Mouse (Mus musculus) brain, embryonic 14.5 days (tissue): ENCODE data around the gene Gtf2ird2. TPM values are rescaled to one million over a fixed set of nuclear protein-coding genes. Genes with fewer than 3 reads are reported as not detected.

Experiments
- DNase-seq: peaks from one replicate; pipeline ENCODE4 v3.0.0-alpha.2; 2011; ENCODE audit warnings: low read depth
- CTCF ChIP-seq: fragments of 200-500 bp; IDR thresholded peaks from 2 replicates; pipeline ENCODE4 v1.5.1; 2012; ENCODE audit warnings: inconsistent platforms, mild to moderate bottlenecking, moderate library complexity, borderline replicate concordance; ENCODE audit not compliant: insufficient read depth, insufficient read length; ENCODE audit errors: extremely low read depth
- POLR2A ChIP-seq: fragments of 200-500 bp; IDR thresholded peaks from 2 replicates; pipeline ENCODE4 v1.6.1; 2012; ENCODE audit warnings: mild to moderate bottlenecking, inconsistent platforms, borderline replicate concordance; ENCODE audit not compliant: poor library complexity, insufficient read depth, insufficient read length, severe bottlenecking; ENCODE audit errors: extremely low read depth
- polyA plus RNA-seq: library from polyadenylated mRNA; depleted of rRNA; stranded (reverse); fragments of >200 nt; gene quantifications from 2 replicates; pipeline ENCODE4 v1.2.3, GENCODE M21; 2012; rRNA removed

Gene Gtf2ird2
- polyA plus RNA-seq, 1 experiment = 22.1 TPM

- no peak for DNase-seq
- TF ChIP-seq CTCF = no peak
- TF ChIP-seq POLR2A = no peak
Observed at GRCm38 (mm10) chr5:134258395-134258794, 74.6 kb downstream of the Gtf2ird2 start.

GRCm38 (mm10) chr5:134258934-134259333 lies 75.1 kb downstream of the Gtf2ird2 start:
- TF ChIP-seq POLR2A = no peak
- no peak for TF ChIP-seq CTCF
- DNase-seq = no peak

DNA sequence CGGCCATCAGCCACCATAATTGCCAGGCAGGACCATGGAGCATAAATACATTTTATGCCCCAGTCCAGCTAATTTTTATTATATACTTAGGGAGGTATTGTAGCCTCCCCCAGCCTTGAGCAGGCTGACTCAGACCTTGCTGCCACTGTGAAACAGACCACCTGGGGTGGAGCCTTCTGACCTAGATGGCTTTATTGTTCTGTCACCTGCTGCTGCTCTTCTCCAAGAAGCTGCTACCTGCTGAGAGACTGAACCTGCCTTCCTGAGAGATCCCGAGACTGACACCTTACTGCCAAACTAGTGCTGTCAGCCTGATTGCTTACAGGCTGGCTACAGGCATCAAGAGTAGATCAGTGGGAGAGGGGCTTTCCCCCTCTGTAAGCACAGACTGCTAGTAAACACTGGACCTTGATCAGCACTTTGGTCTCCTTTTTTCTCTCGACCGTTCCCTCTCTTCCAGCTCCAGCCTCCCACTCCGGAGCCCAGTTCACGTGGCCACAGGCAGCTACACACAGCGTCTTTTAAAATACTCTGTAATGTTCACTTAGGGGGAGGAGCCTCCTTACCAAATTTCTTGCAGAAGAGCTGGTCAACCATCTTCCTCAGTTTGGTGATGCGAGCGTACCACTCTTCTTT lies 76.3 kb downstream of the Gtf2ird2 start:
- TF ChIP-seq POLR2A (no peak), CTCF (no peak)
- no peak for DNase-seq

DNA sequence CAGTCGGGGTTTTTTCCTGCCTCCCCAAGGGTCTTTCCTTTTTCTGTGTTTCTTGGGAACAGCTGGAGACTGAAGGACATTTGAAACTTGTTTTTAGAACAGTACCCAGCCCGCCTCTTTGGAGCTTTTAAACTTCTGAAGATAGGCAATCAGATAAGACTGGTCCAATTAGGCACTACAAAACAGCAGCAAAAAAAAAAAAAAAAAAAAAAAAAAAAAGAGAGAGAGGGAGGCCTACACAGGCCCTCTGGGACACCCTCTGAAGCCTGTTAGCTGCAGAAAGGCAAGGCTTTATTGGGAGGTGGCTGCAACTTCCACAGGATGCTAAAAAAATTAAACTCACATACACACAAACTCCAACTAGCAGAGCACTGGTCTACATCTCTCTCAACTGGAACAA lies 82.1 kb downstream of the Gtf2ird2 start:
- DNase-seq = no peak
- TF ChIP-seq CTCF = no peak
- no peak for TF ChIP-seq POLR2A

DNA sequence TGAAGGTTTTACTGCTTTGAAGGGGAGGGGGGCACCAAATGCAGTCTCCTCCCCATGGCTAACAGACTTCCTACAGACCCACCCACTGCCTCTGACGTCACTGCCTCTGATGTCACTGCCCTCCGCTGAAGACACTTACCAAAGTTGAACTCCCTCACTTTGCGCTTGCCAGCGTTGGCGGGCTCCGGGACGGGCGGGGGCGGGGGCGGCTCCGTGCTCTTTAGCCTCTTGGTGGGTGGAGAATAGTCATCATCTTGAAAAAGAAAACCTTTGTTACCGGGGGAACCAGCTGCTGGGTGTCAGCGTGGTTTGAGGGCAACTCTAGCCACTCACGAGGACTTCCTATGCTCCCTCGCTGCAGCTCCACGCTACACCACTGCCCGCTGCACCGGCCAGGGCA lies 82.6 kb downstream of the Gtf2ird2 start:
- DNase-seq = no peak

GRCm38 (mm10) chr5:134268751-134269150 lies 84.9 kb downstream of the Gtf2ird2 start:
- no peak for DNase-seq
- no peak for TF ChIP-seq CTCF
- TF ChIP-seq POLR2A = no peak

More for the DNA sequence above, 82.6 kb downstream of the Gtf2ird2 start:
- TF ChIP-seq CTCF (no peak), POLR2A (no peak)

- TF ChIP-seq POLR2A (no peak), CTCF (no peak)
- DNase-seq = no peak
Observed at GRCm38 (mm10) chr5:134269751-134270150, 85.9 kb downstream of the Gtf2ird2 start.

DNA sequence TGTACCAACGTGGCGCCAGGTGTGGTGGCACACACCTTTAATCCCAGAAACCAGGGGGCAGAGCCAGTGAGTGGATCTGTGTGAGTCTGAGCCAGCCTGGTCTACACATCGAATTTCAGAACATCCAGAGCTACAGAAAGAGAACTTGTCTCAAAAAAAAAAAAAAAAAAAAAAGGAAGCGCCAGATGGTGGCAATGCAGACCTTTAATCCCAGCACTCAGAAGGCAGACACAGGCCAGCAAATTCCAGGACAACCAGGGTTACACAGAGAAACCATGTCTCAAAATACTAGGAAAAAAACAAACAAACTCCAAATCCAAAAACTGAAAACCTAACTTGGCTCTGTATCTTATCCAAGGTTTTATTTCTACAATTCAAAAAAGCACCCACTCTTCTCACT lies 86.7 kb downstream of the Gtf2ird2 start:
- DNase-seq = no peak
- TF ChIP-seq CTCF (no peak), POLR2A (no peak)

DNA sequence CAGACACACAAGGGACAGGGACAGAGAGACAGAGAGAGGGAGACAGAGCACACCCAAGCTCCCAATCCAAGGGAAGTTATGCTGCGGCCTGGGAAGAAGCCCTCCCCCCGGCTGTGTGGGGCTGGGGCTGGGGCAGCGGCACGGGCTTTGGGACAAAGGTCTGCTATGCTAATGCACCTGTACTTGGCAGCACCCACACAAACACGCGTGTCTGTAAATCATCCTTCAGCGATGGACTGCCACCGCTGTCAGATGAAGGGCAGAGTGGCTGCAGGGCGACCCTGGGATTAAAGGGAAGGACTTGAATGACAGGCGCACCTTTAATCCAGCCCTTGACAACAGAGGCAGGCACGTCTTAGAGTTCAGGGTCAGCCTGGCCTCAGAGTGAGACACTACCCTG lies 87.6 kb downstream of the Gtf2ird2 start:
- TF ChIP-seq CTCF (no peak), POLR2A (no peak)

GRCm38 (mm10) chr5:134272761-134273160 lies 88.9 kb downstream of the Gtf2ird2 start:
- TF ChIP-seq CTCF = no peak
- TF ChIP-seq POLR2A = no peak
- DNase-seq = no peak

More for the DNA sequence above, 87.6 kb downstream of the Gtf2ird2 start:
- no peak for DNase-seq

- no peak for DNase-seq
- no peak for TF ChIP-seq CTCF
- no peak for TF ChIP-seq POLR2A
Observed at GRCm38 (mm10) chr5:134273761-134274160, 89.9 kb downstream of the Gtf2ird2 start.

Other genes with a start within 250 kb of the Gtf2ird2 start
- gene Castor2, start 84.3 kb upstream of the Gtf2ird2 start, polyA plus RNA-seq = 22.1 and 38.3 TPM in 2 replicates
- gene Rcc1l, start 7.2 kb upstream of the Gtf2ird2 start, polyA plus RNA-seq = 15.5 and 18.0 TPM in 2 replicates
- 2.6 and 2.7 TPM in 2 replicates for gene Ncf1, start 45.6 kb downstream of the Gtf2ird2 start, polyA plus RNA-seq
- gene Gtf2i, start 130.7 kb downstream of the Gtf2ird2 start, polyA plus RNA-seq = 156 and 196 TPM in 2 replicates